18 mouse cellular contexts compared by ENCODE assay signal in the genomic region with DNA sequence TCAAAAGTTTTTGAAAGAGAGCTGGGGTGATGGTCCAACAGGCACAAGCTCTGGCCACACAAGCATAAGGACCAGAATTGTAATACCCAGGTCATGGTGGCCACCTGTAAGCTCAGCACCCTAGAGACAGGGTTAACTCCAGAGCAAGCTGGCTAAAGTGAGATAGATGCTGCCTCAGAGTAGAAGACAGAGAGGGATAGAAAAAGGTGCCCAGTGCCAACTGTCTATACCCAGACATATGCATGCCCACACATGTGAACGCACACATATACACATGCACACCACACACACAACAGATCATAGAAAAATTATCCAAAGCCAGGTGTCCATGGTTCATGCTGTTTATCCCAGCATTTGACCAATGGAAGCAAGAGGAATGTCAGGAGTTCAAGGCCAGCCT. TPM values are rescaled to one million over a fixed set of nuclear protein-coding genes. Genes with fewer than 3 reads are reported as not detected.
DNase-seq lines count a peak whose midpoint lies in the region; ATAC-seq and TF ChIP-seq lines count a peak whose summit lies in the region.
"Had no signal": no experiment of that assay in that cellular context is flagged by ENCODE, and none has a peak within 500 bp of the region (broad histone marks: within the 10 kb centered on the region; RNA-seq: fewer than 3 reads in every experiment).

No protein-coding gene starts in this region.

- no peak overlapping the region for H3K4me2 ChIP-seq in hindbrain, embryonic 13.5 days
- H3K4me2 ChIP-seq in hindbrain, embryonic 12.5 days (replicated peaks): no peak overlapping the region
- 0 out of 2 replicates have a peak overlapping the region, but pooled peaks have one; percentile 18 for H3K4me2 ChIP-seq in liver, postnatal 0 days (ENCODE audit: low read depth, low read length)
- H3K4me2 ChIP-seq in liver, embryonic 11.5 days: no peak overlapping the region
- H3K4me2 ChIP-seq in neural tube, embryonic 11.5 days (ENCODE audit: low read depth): no peak overlapping the region
- H3K4me2 ChIP-seq in neural tube, embryonic 15.5 days: no peak overlapping the region
- H3K4me2 ChIP-seq: limb, embryonic 13.5 days; liver, embryonic 15.5 days had no signal

- no peak for TF ChIP-seq EP300 in liver, postnatal 0 days (IDR thresholded peaks at IDR 0.05; ENCODE audit: low read depth)

- peak; percentile 33; the same call in 1 of the 2 replicates for ATAC-seq in hindbrain, embryonic 13.5 days (ENCODE audit: low FRiP score)
- no peak for ATAC-seq in hindbrain, embryonic 12.5 days (ENCODE audit: low FRiP score)
- ATAC-seq in liver, postnatal 0 days: no peak
- no peak; the same call in 1 of the 2 replicates for ATAC-seq in liver, embryonic 11.5 days (replicated peaks; ENCODE audit: low FRiP score)
- ATAC-seq in neural tube, embryonic 11.5 days (ENCODE audit: insufficient read depth, low FRiP score, low TSS enrichment): peak; percentile 36; the same call in 1 of the 2 replicates
- ATAC-seq in neural tube, embryonic 15.5 days (ENCODE audit: low FRiP score): peak; percentile 28; the same call in 1 of the 2 replicates

- no peaks in the 10 kb centered on the region for H3K9me3 ChIP-seq in hindbrain, embryonic 13.5 days
- H3K9me3 ChIP-seq in hindbrain, embryonic 12.5 days (replicated peaks): no peaks in the 10 kb centered on the region
- H3K9me3 ChIP-seq in liver, postnatal 0 days (ENCODE audit: low read length): no peaks in the 10 kb centered on the region
- no peaks in the 10 kb centered on the region for H3K9me3 ChIP-seq in liver, embryonic 11.5 days (ENCODE audit: control insufficient read depth, low read length)
- no peaks in the 10 kb centered on the region for H3K9me3 ChIP-seq in neural tube, embryonic 11.5 days (ENCODE audit: control insufficient read depth, low read length)
- H3K9me3 ChIP-seq in neural tube, embryonic 15.5 days (replicated peaks): no peaks in the 10 kb centered on the region
- H3K9me3 ChIP-seq: limb, embryonic 13.5 days; liver, embryonic 15.5 days had no signal

- WGBS in hindbrain, embryonic 13.5 days: 100% methylated on average over 1 of the region's 1 CpGs
- 94% methylated on average over 1 of the region's 1 CpGs for WGBS in hindbrain, embryonic 12.5 days
- WGBS in liver, postnatal 0 days (ENCODE audit: insufficient replicate concordance): 80% methylated on average over 1 of the region's 1 CpGs
- WGBS in liver, embryonic 11.5 days: 100% methylated on average over 1 of the region's 1 CpGs
- 96% methylated on average over 1 of the region's 1 CpGs for WGBS in neural tube, embryonic 11.5 days
- 88% methylated on average over 1 of the region's 1 CpGs for WGBS in neural tube, embryonic 15.5 days

- no peak overlapping the region for H3K9ac ChIP-seq in hindbrain, embryonic 13.5 days
- no peak overlapping the region for H3K9ac ChIP-seq in hindbrain, embryonic 12.5 days
- no peak overlapping the region for H3K9ac ChIP-seq in liver, postnatal 0 days (replicated peaks)
- no peak overlapping the region for H3K9ac ChIP-seq in liver, embryonic 11.5 days (ENCODE audit: low read depth, low read length)
- H3K9ac ChIP-seq in neural tube, embryonic 11.5 days (ENCODE audit: low read length): no peak overlapping the region
- H3K9ac ChIP-seq in neural tube, embryonic 15.5 days (replicated peaks): no peak overlapping the region
- H3K9ac ChIP-seq: limb, embryonic 13.5 days; liver, embryonic 15.5 days had no signal

- TF ChIP-seq CTCF in liver, postnatal 0 days (IDR thresholded peaks at IDR 0.05; ENCODE audit: low read depth): no peak

- peaks cover 6% of the 10 kb centered on the region; the same call in 1 of the 2 replicates for H3K36me3 ChIP-seq in hindbrain, embryonic 13.5 days
- H3K36me3 ChIP-seq in hindbrain, embryonic 12.5 days: no peaks in the 10 kb centered on the region
- no peaks in the 10 kb centered on the region for H3K36me3 ChIP-seq in liver, postnatal 0 days (replicated peaks; ENCODE audit: insufficient read depth, low read length)
- no peaks in the 10 kb centered on the region for H3K36me3 ChIP-seq in liver, embryonic 11.5 days (ENCODE audit: control insufficient read depth, insufficient read depth, low read length)
- H3K36me3 ChIP-seq in neural tube, embryonic 11.5 days (ENCODE audit: control insufficient read depth, insufficient read depth, low read length): no peaks in the 10 kb centered on the region
- no peaks in the 10 kb centered on the region for H3K36me3 ChIP-seq in neural tube, embryonic 15.5 days
- H3K36me3 ChIP-seq: limb, embryonic 13.5 days; liver, embryonic 15.5 days had no signal

- H3K4me3 ChIP-seq in hindbrain, embryonic 13.5 days: no peak overlapping the region
- no peak overlapping the region for H3K4me3 ChIP-seq in hindbrain, embryonic 12.5 days
- H3K4me3 ChIP-seq in liver, postnatal 0 days (ENCODE audit: low read depth, low read length): no peak overlapping the region
- H3K4me3 ChIP-seq in liver, embryonic 11.5 days (ENCODE audit: low read depth, low read length): no peak overlapping the region
- H3K4me3 ChIP-seq in neural tube, embryonic 11.5 days (ENCODE audit: low read depth, low read length): no peak overlapping the region
- H3K4me3 ChIP-seq in neural tube, embryonic 15.5 days (replicated peaks): no peak overlapping the region
- H3K4me3 ChIP-seq: heart, adult 2 months; limb, embryonic 13.5 days; liver, embryonic 15.5 days had no signal

- DNase-seq in liver, postnatal 0 days: no peak
- DNase-seq in liver, embryonic 11.5 days (ENCODE audit: low spot score): no peak
- no peak for DNase-seq in neural tube, embryonic 11.5 days (ENCODE audit: low spot score)
- DNase-seq in neural tube, embryonic 10.5 days (ENCODE audit: extremely low spot score, low spot score): no peak
- no peak for DNase-seq in layer of hippocampus, adult 11-12 months (ENCODE audit: low spot score)
- DNase-seq: gastrocnemius, postnatal 25 days; heart, adult 2 months; kidney, adult 18-20 months had no signal

- H3K27me3 ChIP-seq in hindbrain, embryonic 13.5 days: no peaks in the 10 kb centered on the region
- no peaks in the 10 kb centered on the region for H3K27me3 ChIP-seq in hindbrain, embryonic 12.5 days
- H3K27me3 ChIP-seq in liver, postnatal 0 days (ENCODE audit: insufficient read depth, low read length): no peaks in the 10 kb centered on the region
- H3K27me3 ChIP-seq in liver, embryonic 11.5 days (replicated peaks; ENCODE audit: control insufficient read depth, insufficient read depth, low read length): no peaks in the 10 kb centered on the region
- H3K27me3 ChIP-seq in neural tube, embryonic 11.5 days (ENCODE audit: control insufficient read depth, insufficient read depth, low read length): no peaks in the 10 kb centered on the region
- H3K27me3 ChIP-seq in neural tube, embryonic 15.5 days (replicated peaks): no peaks in the 10 kb centered on the region
- H3K27me3 ChIP-seq: limb, embryonic 13.5 days; liver, embryonic 15.5 days had no signal

- no peak overlapping the region for H3K27ac ChIP-seq in hindbrain, embryonic 13.5 days
- H3K27ac ChIP-seq in hindbrain, embryonic 12.5 days: no peak overlapping the region
- H3K27ac ChIP-seq in liver, postnatal 0 days (ENCODE audit: low read depth): peak overlapping the region; percentile 95
- H3K27ac ChIP-seq in liver, embryonic 11.5 days (ENCODE audit: low read depth, low read length): no peak overlapping the region
- H3K27ac ChIP-seq in neural tube, embryonic 11.5 days (ENCODE audit: low read depth, low read length): no peak overlapping the region
- no peak overlapping the region for H3K27ac ChIP-seq in neural tube, embryonic 15.5 days (replicated peaks)
- H3K27ac ChIP-seq: heart, adult 2 months; kidney, postnatal 0 days; limb, embryonic 13.5 days; liver, embryonic 15.5 days had no signal

- no peaks in the 10 kb centered on the region for H3K4me1 ChIP-seq in hindbrain, embryonic 13.5 days (replicated peaks)
- no peaks in the 10 kb centered on the region for H3K4me1 ChIP-seq in hindbrain, embryonic 12.5 days
- H3K4me1 ChIP-seq in liver, postnatal 0 days (ENCODE audit: insufficient read depth): peaks cover 3% of the 10 kb centered on the region
- H3K4me1 ChIP-seq in liver, embryonic 11.5 days (replicated peaks; ENCODE audit: control insufficient read depth, insufficient read depth, low read length): no peaks in the 10 kb centered on the region; the same call in 1 of the 2 replicates
- no peaks in the 10 kb centered on the region for H3K4me1 ChIP-seq in neural tube, embryonic 11.5 days (ENCODE audit: control insufficient read depth, insufficient read depth, low read length)
- H3K4me1 ChIP-seq in neural tube, embryonic 15.5 days: no peaks in the 10 kb centered on the region

RNA-seq across cellular contexts. Expression of a gene that starts 9.5 kb away (rescaled TPM):
- 1.9 and 3.7 TPM in 2 replicates for polyA plus RNA-seq in hindbrain, embryonic 13.5 days (2015; fragmentation: Nextera tagmentation; extraction: Ambion mirVana)
- polyA plus RNA-seq in hindbrain, embryonic 12.5 days (2016; fragmentation: Nextera tagmentation; extraction: Ambion mirVana): 2.0 and 2.6 TPM in 2 replicates
- polyA plus RNA-seq in liver, postnatal 0 days (2015; fragmentation: Nextera tagmentation; extraction: Ambion mirVana): 0.11 and 0.15 TPM in 2 replicates
- 0.13 TPM in 1 of 2 replicates, not detected in the other for polyA plus RNA-seq in liver, embryonic 11.5 days (2014; fragmentation: Nextera tagmentation; extraction: Ambion mirVana)
- 0.31 TPM in 1 of 2 replicates, not detected in the other for polyA plus RNA-seq in neural tube, embryonic 11.5 days (2014; fragmentation: Nextera tagmentation; extraction: Ambion mirVana)
- polyA plus RNA-seq in neural tube, embryonic 15.5 days (2015; fragmentation: Nextera tagmentation; extraction: Ambion mirVana): 0.54 and 0.68 TPM in 2 replicates
- polyA plus RNA-seq: adrenal gland, adult 2 months; heart, adult 2 months; limb, embryonic 13.5 days; lung, postnatal 0 days; spleen, adult 2 months; stomach, embryonic 14.5 days had no signal

RNA-seq across cellular contexts. Expression of a gene that starts 55.5 kb away (rescaled TPM):
- 9.7 and 10.0 TPM in 2 replicates for polyA plus RNA-seq in hindbrain, embryonic 13.5 days (2015; fragmentation: Nextera tagmentation; extraction: Ambion mirVana)
- 11.8 and 15.7 TPM in 2 replicates for polyA plus RNA-seq in hindbrain, embryonic 12.5 days (2016; fragmentation: Nextera tagmentation; extraction: Ambion mirVana)
- 3.5 and 4.8 TPM in 2 replicates for polyA plus RNA-seq in liver, postnatal 0 days (2015; fragmentation: Nextera tagmentation; extraction: Ambion mirVana)
- polyA plus RNA-seq in liver, embryonic 11.5 days (2014; fragmentation: Nextera tagmentation; extraction: Ambion mirVana): 11.7 and 13.3 TPM in 2 replicates
- polyA plus RNA-seq in neural tube, embryonic 11.5 days (2014; fragmentation: Nextera tagmentation; extraction: Ambion mirVana): 21.5 and 23.1 TPM in 2 replicates
- polyA plus RNA-seq in neural tube, embryonic 15.5 days (2015; fragmentation: Nextera tagmentation; extraction: Ambion mirVana): 6.7 and 7.8 TPM in 2 replicates

Comparison
In these comparisons a context has a peak if more than half of its experiments do, and no peak if none do; other contexts are left out.
1. ATAC-seq: peak in hindbrain, embryonic 13.5 days (single experiment), neural tube, embryonic 11.5 days (single experiment) and neural tube, embryonic 15.5 days (single experiment); none in hindbrain, embryonic 12.5 days (single experiment), liver, postnatal 0 days (single experiment) and liver, embryonic 11.5 days (single experiment).